Mouse (Mus musculus) kidney, embryonic 14.5 days (tissue): ENCODE data around the gene D17H6S53E. TPM values are rescaled to one million over a fixed set of nuclear protein-coding genes. Genes with fewer than 3 reads are reported as not detected.

Experiments
- ATAC-seq: fragments of 200-750 bp; cut with Nextera tagmentation; 2 replicates; pipeline ENCODE4 v1.8.0; 2017; ENCODE audit warnings: moderate number of reproducible peaks, mild to moderate bottlenecking, moderate TSS enrichment, moderate library complexity; ENCODE audit not compliant: low FRiP score, low TSS enrichment
- H3K27ac ChIP-seq: fragments of 300-500 bp; sonication (generic); 2 replicates; pipeline ENCODE4 v1.5.1; 2014; ENCODE audit warnings: low read depth, mild to moderate bottlenecking, low read length, moderate library complexity, mixed read lengths
- H3K27me3 ChIP-seq: fragments of 300-500 bp; sonication (generic); 2 replicates; pipeline ENCODE4 v1.6.1; 2014; ENCODE audit warnings: mild to moderate bottlenecking, low read length; ENCODE audit not compliant: control insufficient read depth, insufficient read depth
- H3K36me3 ChIP-seq: fragments of 300-500 bp; sonication (generic); 2 replicates; pipeline ENCODE4 v1.6.1; 2014; ENCODE audit warnings: low read length, mixed read lengths; ENCODE audit not compliant: control insufficient read depth, insufficient read depth
- H3K4me1 ChIP-seq: fragments of 300-500 bp; sonication (generic); 2 replicates; pipeline ENCODE4 v1.6.1; 2014; ENCODE audit warnings: low read length, mixed read lengths; ENCODE audit not compliant: control insufficient read depth, insufficient read depth
- H3K4me2 ChIP-seq: fragments of 300-500 bp; sonication (generic); replicated peaks from 2 replicates; pipeline ENCODE4 v1.6.1; 2014; ENCODE audit warnings: low read depth, mild to moderate bottlenecking, low read length
- H3K4me3 ChIP-seq: fragments of 300-500 bp; sonication (generic); 2 replicates; pipeline ENCODE4 v1.5.1; 2014; ENCODE audit warnings: mild to moderate bottlenecking, low read length
- H3K9ac ChIP-seq: fragments of 300-500 bp; sonication (generic); 2 replicates; pipeline ENCODE4 v1.6.1; 2014; ENCODE audit warnings: low read depth, mild to moderate bottlenecking, low read length, moderate library complexity
- H3K9me3 ChIP-seq: fragments of 300-500 bp; sonication (generic); 2 replicates; pipeline ENCODE4 v1.6.1; 2016; ENCODE audit warnings: low read length; ENCODE audit not compliant: control insufficient read depth
- WGBS: fragments of 180-500 bp; shearing (Covaris S2); extraction: QIAGEN DNeasy Blood & Tissue Kit; methylation state at CpG from one replicate; pipeline ENCODE4 v1.1.7; 2014; 5-methylcytosine and 5-hydroxymethylcytosine counted together
- polyA plus RNA-seq: library from polyadenylated mRNA; unstranded; fragments of >200 nt; fragmentation: Nextera tagmentation; extraction: Ambion mirVana; gene quantifications from 2 replicates; pipeline ENCODE4 v1.2.1, GENCODE M21; 2014

D17H6S53E gene
- polyA plus RNA-seq, 1 experiment from 2014 or later: 9.4 TPM

DNA sequence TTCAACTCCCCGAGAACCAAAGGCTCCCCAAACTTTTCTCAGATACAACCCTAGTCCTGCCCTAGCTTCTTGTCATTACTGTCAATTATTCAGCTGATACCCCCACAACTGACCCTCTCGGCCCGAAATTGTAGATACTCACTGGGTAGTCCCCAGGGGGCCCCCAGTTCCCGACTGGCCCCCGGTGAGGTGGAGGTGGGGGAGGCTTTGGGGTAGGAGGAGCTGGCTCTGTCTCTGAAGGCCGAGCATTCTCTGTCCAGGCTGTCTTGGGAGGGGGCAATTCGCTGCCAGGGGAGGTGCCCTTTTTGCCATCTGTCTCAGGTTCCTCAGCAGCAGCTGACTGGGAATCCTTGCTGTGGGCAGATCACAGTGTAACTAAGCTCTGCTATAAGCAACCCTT lies 33.5 kb downstream of the D17H6S53E start:
- 87% methylated on average over 7 of the region's 7 CpGs for WGBS

DNA sequence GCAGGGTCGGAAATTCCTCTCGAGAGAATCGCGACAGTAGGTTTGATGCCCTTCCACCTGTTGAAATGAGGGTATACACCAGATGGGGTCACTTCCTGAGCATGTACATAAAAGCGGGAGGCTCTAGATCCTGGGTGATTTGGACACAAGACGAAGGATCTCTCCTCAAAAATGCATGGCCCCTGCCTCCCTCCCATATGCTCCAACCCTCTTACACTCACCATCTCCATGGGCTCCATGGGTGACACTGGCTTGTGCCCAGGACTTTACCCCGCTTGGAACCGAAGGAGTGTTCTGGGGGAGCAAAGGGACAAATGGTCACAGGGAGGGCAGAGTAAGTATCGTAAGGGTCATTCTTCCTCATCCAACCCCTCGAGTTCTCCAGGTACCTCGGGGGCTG lies 35.2 kb downstream of the D17H6S53E start:
- Histone ChIP-seq H3K9me3 (no peaks in the 10 kb centered on the region), H3K36me3 (peaks cover 62% of the 10 kb centered on the region), H3K9ac (peak overlapping the region; percentile 32; the same call in 1 of the 2 replicates), H3K4me3 (no peak overlapping the region), H3K4me1 (peaks cover 20% of the 10 kb centered on the region; the same call in 1 of the 2 replicates), H3K27ac (no peak overlapping the region), H3K4me2 (no peak overlapping the region), H3K27me3 (no peaks in the 10 kb centered on the region)
- 76% methylated on average over 11 of the region's 11 CpGs for WGBS
- no peak for ATAC-seq

More for the DNA sequence above, 33.5 kb downstream of the D17H6S53E start:
- peaks cover 20% of the 10 kb centered on the region; the same call in 1 of the 2 replicates for H3K4me1 ChIP-seq
- no peak overlapping the region for H3K4me2 ChIP-seq
- no peak overlapping the region for H3K4me3 ChIP-seq
- H3K27me3 ChIP-seq: no peaks in the 10 kb centered on the region
- no peak for ATAC-seq
- no peak overlapping the region for H3K27ac ChIP-seq
- no peaks in the 10 kb centered on the region for H3K9me3 ChIP-seq
- no peak overlapping the region for H3K9ac ChIP-seq
- peaks cover 80% of the 10 kb centered on the region for H3K36me3 ChIP-seq

DNA sequence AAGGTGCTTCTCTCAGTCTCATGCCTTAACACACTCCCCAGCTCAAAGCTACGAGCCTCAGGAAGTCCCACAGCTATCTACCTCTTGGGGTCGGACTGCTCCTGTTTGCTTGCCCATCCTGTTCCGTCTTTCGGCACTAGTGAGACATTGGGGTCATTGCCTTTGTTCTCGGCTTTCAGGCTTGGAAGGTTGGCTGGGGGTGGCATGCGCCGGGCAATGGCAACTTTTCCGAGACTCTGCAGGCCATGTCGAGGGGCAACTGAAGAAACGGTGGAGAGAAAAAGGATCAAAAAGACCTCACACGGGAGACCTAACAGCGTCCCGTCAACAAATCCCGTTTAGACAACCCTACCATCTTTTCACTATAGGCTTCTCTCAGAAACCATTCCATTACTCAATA lies 35.9 kb downstream of the D17H6S53E start:
- no peaks in the 10 kb centered on the region for H3K27me3 ChIP-seq
- peak overlapping the region; percentile 98 for H3K4me2 ChIP-seq
- ATAC-seq: no peak
- H3K4me1 ChIP-seq: peaks cover 20% of the 10 kb centered on the region; the same call in 1 of the 2 replicates
- H3K36me3 ChIP-seq: peaks cover 55% of the 10 kb centered on the region
- peak overlapping the region; percentile 87 for H3K4me3 ChIP-seq
- WGBS: 65% methylated on average over 14 of the region's 14 CpGs
- no peaks in the 10 kb centered on the region for H3K9me3 ChIP-seq
- H3K27ac ChIP-seq: no peak overlapping the region
- peak overlapping the region; percentile 97 for H3K9ac ChIP-seq

DNA sequence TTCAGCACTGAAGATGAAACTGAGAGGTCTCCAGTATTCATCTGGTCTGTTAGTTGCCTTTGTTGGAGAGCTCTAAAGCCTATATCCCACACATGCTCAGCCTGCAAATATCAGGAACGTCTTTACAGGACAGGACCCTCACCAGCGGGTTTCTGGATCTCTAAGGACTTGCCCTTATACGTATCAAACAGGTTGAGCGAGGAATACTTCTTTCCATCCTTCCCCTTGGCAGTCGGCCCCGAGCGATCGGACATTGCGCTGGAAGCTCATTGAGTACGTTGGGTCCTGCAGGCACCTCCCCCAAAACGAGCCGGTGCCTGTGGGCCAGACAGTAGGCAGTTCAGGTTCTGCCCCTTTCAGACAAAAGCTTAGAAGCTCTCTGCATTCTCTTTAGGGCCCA lies 36.6 kb downstream of the D17H6S53E start:
- H3K36me3 ChIP-seq: peaks cover 49% of the 10 kb centered on the region
- H3K4me1 ChIP-seq: peaks cover 20% of the 10 kb centered on the region; the same call in 1 of the 2 replicates
- peak overlapping the region; percentile 98 for H3K4me2 ChIP-seq
- H3K9me3 ChIP-seq: no peaks in the 10 kb centered on the region
- no peak for ATAC-seq
- no peaks in the 10 kb centered on the region for H3K27me3 ChIP-seq
- no peak overlapping the region for H3K27ac ChIP-seq
- peak overlapping the region; percentile 87 for H3K4me3 ChIP-seq
- 31% methylated on average over 12 of the region's 12 CpGs for WGBS
- peak overlapping the region; percentile 97 for H3K9ac ChIP-seq

DNA sequence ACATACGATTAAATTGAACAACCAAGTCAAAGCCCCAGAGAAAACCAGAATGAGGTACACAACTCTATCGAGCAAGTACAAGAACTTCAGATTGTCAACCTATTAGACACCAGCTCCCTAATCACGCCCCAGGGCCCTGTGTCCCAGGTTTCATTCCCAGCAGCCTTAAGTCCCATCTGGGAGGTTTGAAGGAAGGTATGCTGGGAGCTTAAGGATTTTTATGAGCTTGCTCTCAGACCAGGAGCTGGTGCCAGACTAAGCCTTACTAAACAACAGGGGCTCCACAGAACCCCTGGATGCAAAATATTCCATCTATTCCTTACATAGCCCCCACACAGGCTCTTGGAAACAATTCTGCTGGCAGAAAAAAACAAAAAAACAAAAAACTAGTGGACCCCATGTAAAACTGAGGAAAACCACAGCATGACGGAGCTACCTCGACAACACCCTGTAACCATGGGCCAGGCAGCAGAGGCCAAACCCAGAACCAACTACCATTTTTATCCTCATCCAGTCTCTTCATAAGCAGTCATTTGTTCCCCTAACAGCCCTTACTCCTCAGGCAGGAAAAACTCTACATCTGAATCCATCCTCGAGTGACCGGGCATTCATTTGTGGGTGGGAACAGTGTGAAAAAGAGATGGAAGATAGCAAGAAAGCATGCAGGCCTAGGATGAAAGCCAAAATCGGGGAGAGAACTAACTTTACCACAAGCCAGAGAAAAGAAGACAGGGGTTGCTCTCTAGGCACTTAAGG lies 37.3 kb downstream of the D17H6S53E start:
- Histone ChIP-seq H3K27ac (peak overlapping the region; percentile 90; the same call in 1 of the 2 replicates), H3K9me3 (no peaks in the 10 kb centered on the region)

DNA sequence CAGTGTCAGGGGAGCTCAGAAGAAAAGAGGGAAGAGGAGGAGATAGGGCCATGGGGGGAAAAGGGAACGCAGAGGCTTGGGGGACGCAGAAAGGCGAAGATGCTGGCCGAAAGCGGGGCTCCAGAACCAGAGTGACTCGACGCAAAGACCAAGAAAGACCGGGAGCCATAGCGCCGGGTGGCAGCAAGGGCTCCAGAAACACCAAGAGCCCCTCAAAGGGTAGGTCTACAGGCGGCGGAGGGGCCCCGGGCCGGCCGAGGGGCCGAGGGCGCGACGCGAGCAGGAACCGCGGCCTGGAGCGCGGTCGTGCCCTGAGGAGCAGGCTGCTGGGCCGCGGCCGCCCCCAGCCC lies 38.0 kb downstream of the D17H6S53E start:
- H3K4me2 ChIP-seq: peak overlapping the region; percentile 98
- H3K27me3 ChIP-seq: no peaks in the 10 kb centered on the region
- peak overlapping the region; percentile 87 for H3K4me3 ChIP-seq
- no peaks in the 10 kb centered on the region for H3K9me3 ChIP-seq
- peaks cover 35% of the 10 kb centered on the region for H3K36me3 ChIP-seq
- H3K4me1 ChIP-seq: peaks cover 20% of the 10 kb centered on the region; the same call in 1 of the 2 replicates
- 0% methylated on average over 21 of the region's 28 CpGs for WGBS
- ATAC-seq: no peak
- peak overlapping the region; percentile 97 for H3K9ac ChIP-seq
- peak overlapping the region; percentile 90 for H3K27ac ChIP-seq

More for the DNA sequence above, 37.3 kb downstream of the D17H6S53E start:
- H3K27me3 ChIP-seq: no peaks in the 10 kb centered on the region
- WGBS: 5% methylated on average over 8 of the region's 8 CpGs
- H3K9ac ChIP-seq: peak overlapping the region; percentile 97
- peak overlapping the region; percentile 98 for H3K4me2 ChIP-seq
- peak overlapping the region; percentile 87 for H3K4me3 ChIP-seq
- ATAC-seq: no peak
- peaks cover 20% of the 10 kb centered on the region; the same call in 1 of the 2 replicates for H3K4me1 ChIP-seq
- H3K36me3 ChIP-seq: peaks cover 41% of the 10 kb centered on the region

DNA sequence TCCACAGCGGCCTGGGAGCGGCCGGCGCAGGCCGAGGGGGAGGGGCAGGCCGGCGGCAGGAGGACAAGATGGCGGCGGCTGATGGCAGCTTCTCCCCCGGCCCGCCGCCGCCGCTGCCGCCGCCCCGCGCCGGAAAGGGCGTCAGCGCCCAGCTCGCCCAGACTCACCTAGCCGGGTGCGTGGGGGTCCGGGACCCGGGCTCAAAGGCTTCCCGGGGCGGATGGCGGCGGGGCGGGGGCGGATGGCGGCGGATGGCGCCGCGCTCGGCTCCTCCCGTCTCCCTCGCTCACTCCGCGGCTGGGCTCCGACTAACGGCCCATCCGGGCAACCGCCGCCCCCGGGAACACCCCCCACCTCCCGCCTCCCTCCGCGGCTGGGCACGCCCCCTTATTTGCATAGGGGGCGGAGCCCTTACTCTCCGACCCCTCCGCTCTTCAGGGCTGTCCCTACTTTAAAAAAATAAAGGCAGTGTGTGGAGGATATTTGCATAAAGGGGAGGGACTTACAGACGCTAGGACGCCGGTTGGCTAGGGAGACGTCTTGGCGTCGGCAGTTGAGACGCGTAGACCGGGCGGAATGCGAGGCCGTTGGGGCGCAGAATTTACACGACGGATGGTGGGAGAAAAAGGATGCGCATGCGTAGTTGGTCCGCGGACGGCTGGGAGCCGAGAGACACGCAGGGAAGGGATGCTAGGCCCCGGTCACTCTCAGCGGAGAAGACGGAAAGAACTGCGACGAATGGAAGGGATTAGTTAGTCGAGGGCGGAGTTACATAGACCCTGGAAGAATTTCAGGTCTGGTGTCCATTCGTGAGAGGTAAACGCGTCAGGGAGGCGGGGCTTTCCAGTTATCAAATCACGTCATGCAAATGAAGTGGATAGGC lies 38.6 kb downstream of the D17H6S53E start, which contains the start of gene Prrc2a:
Gene Prrc2a, minus strand, starts transcription at position 330 of the 883 bp plus-strand sequence.
- Histone ChIP-seq H3K4me3 (peak within 1 kb of the TSS; percentile 87), H3K36me3 (peaks cover 28% of the 10 kb centered on the region), H3K27me3 (no peaks in the 10 kb centered on the region), H3K4me2 (peak within 1 kb of the TSS; percentile 98), H3K27ac (peak within 1 kb of the TSS; percentile 96), H3K4me1 (peaks cover 20% of the 10 kb centered on the region; the same call in 1 of the 2 replicates), H3K9ac (peak within 1 kb of the TSS; percentile 97), H3K9me3 (no peaks in the 10 kb centered on the region)
- peak; percentile 97 for ATAC-seq
- under 1% methylated on average over 66 of the region's 89 CpGs for whole genome bisulfite sequencing

DNA sequence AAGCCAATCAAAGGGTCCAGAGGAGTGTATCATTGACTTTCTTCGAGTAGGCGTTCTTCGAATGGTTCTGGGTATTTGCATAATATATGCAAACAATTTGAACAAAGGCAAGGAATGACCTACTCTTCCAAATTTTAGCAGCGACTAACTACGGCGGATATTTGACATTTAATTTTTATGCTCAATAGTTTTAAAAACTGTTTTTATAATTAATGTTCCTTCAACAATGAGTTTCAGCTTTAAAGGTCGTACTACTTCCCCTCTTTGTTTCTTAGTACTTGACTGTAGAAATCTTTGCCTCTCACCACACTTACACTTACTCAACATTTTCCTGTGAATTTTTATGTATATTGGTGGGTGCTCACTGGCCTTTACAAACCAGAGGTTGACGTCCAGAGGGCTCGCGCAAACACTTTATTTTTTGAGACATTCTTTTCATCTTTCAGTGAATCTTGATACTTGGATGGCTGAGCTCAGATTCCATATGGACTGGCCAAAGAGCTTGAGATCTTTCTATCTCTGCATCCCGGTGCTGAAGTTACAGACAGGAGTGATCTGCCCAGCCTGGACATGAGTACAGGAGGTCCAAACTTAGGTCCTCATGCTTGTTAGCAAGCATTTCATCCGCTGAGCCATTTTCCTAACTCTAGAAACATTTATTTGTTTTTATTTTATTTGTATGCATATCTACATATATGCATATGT lies 39.4 kb downstream of the D17H6S53E start:
- peak overlapping the region; percentile 57 for H3K9ac ChIP-seq

More for the DNA sequence above, 39.4 kb downstream of the D17H6S53E start:
- Histone ChIP-seq H3K4me3 (peak overlapping the region; percentile 87), H3K9me3 (no peaks in the 10 kb centered on the region), H3K36me3 (peaks cover 20% of the 10 kb centered on the region), H3K4me1 (peaks cover 20% of the 10 kb centered on the region; the same call in 1 of the 2 replicates), H3K27ac (peak overlapping the region; percentile 96), H3K4me2 (peak overlapping the region; percentile 48), H3K27me3 (no peaks in the 10 kb centered on the region)
- 20% methylated on average over 12 of the region's 12 CpGs for WGBS
- peak; percentile 85 for ATAC-seq
